Mouse (Mus musculus): Measurements from ENCODE around the gene Ankfn1. TPM values are rescaled to one million over a fixed set of nuclear protein-coding genes. Genes with fewer than 3 reads are reported as not detected.
A peak's percentile ranks its signal among the peaks of the same experiment; 100 is the strongest.

The Ankfn1 gene
- polyA plus RNA-seq, 1 experiment from 2014 or later = 4.4 TPM

DNA sequence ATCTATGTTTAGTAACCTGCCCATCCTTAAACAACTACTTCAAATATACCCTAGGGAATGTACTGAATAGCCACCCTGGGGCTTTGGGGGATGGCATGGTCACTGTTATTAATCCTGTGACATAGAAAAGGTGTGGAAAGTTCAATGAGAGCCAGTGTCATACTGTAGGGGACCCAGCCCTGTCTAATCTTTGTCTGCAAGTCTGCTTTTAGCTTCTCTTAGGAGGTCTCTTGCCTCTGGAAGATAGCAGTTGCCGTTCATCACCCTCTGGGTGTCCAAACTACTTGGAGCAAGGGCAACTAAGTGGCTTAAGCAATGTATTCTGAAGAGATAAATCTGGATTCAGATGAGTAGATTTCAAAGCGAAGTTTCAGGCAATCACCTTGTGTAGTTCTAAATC lies 357.6 kb downstream of the Ankfn1 start:
- 90% methylated on average over 2 of the region's 2 CpGs for WGBS
- Histone ChIP-seq H3K36me3 (ENCODE audit: control insufficient read depth, insufficient read depth, low read length) (no peaks in the 10 kb centered on the region), H3K4me2 (ENCODE audit: low read depth, low read length, severe bottlenecking) (no peak overlapping the region), H3K9me3 (ENCODE audit: control insufficient read depth, low read length) (no peaks in the 10 kb centered on the region), H3K27me3 (ENCODE audit: control insufficient read depth, insufficient read depth, low read length) (no peaks in the 10 kb centered on the region), H3K9ac (ENCODE audit: low read length) (no peak overlapping the region), H3K4me3 (ENCODE audit: low read depth, low read length) (no peak overlapping the region), H3K4me1 (replicated peaks; ENCODE audit: control insufficient read depth, insufficient read depth, low read length) (no peaks in the 10 kb centered on the region), H3K27ac (ENCODE audit: low read depth, low read length) (no peak overlapping the region)
- ATAC-seq (replicated peaks; ENCODE audit: low FRiP score) (no peak), DNase-seq (ENCODE audit: low spot score) (no peak)

GRCm38 (mm10) chr11:89418644-89419043 lies 358.8 kb downstream of the Ankfn1 start:
- Histone ChIP-seq H3K27me3 (ENCODE audit: control insufficient read depth, insufficient read depth, low read length) (no peaks in the 10 kb centered on the region), H3K9ac (ENCODE audit: low read length) (no peak overlapping the region), H3K9me3 (ENCODE audit: control insufficient read depth, low read length) (no peaks in the 10 kb centered on the region), H3K27ac (ENCODE audit: low read depth, low read length) (no peak overlapping the region), H3K4me1 (replicated peaks; ENCODE audit: control insufficient read depth, insufficient read depth, low read length) (no peaks in the 10 kb centered on the region), H3K4me3 (ENCODE audit: low read depth, low read length) (no peak overlapping the region), H3K4me2 (ENCODE audit: low read depth, low read length, severe bottlenecking) (no peak overlapping the region), H3K36me3 (ENCODE audit: control insufficient read depth, insufficient read depth, low read length) (no peaks in the 10 kb centered on the region)
- no peak for DNase-seq (ENCODE audit: low spot score)
- 85% methylated on average over 12 of the region's 12 CpGs for WGBS
- no peak for ATAC-seq (replicated peaks; ENCODE audit: low FRiP score)

DNA sequence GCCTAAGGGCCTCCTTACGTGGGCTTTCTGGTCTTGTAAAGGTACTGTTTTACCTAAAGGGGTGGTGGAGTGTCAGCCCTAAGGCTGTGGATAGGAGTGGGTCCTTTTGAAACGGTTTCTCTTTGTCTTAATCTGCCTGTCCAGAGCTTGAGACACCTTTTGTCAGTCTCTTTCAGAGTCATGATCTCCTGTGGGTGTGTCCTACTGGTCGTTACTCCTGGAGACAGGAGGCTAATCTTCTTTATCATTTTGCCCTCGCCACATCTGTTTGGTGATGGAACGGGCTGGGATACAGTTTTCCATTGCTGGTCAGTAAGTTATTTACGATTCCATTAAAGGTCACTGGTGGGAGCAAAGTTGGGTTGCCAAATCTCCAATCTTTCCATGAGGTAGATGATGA lies 360.7 kb downstream of the Ankfn1 start:
- H3K27ac ChIP-seq (ENCODE audit: low read depth, low read length) = no peak overlapping the region
- H3K9me3 ChIP-seq (ENCODE audit: control insufficient read depth, low read length) = no peaks in the 10 kb centered on the region
- ATAC-seq (replicated peaks; ENCODE audit: low FRiP score) (no peak), DNase-seq (ENCODE audit: low spot score) (no peak)
- H3K4me2 ChIP-seq (ENCODE audit: low read depth, low read length, severe bottlenecking) = no peak overlapping the region
- H3K9ac ChIP-seq (ENCODE audit: low read length) = no peak overlapping the region
- no peaks in the 10 kb centered on the region for H3K27me3 ChIP-seq (ENCODE audit: control insufficient read depth, insufficient read depth, low read length)
- no peak overlapping the region for H3K4me3 ChIP-seq (ENCODE audit: low read depth, low read length)
- 55% methylated on average over 6 of the region's 6 CpGs for WGBS
- no peaks in the 10 kb centered on the region for H3K36me3 ChIP-seq (ENCODE audit: control insufficient read depth, insufficient read depth, low read length)
- H3K4me1 ChIP-seq (replicated peaks; ENCODE audit: control insufficient read depth, insufficient read depth, low read length) = no peaks in the 10 kb centered on the region

GRCm38 (mm10) chr11:89408774-89409173 lies 368.7 kb downstream of the Ankfn1 start:
- no peak overlapping the region for H3K9ac ChIP-seq (ENCODE audit: low read length)
- no peak for DNase-seq (ENCODE audit: low spot score)
- no peaks in the 10 kb centered on the region for H3K4me1 ChIP-seq (replicated peaks; ENCODE audit: control insufficient read depth, insufficient read depth, low read length)
- WGBS = 97% methylated on average over 6 of the region's 6 CpGs
- no peaks in the 10 kb centered on the region for H3K9me3 ChIP-seq (ENCODE audit: control insufficient read depth, low read length)
- no peak overlapping the region for H3K4me3 ChIP-seq (ENCODE audit: low read depth, low read length)
- ATAC-seq (replicated peaks; ENCODE audit: low FRiP score) = no peak
- no peaks in the 10 kb centered on the region for H3K27me3 ChIP-seq (ENCODE audit: control insufficient read depth, insufficient read depth, low read length)
- no peak overlapping the region for H3K4me2 ChIP-seq (ENCODE audit: low read depth, low read length, severe bottlenecking)
- H3K36me3 ChIP-seq (ENCODE audit: control insufficient read depth, insufficient read depth, low read length) = no peaks in the 10 kb centered on the region
- H3K27ac ChIP-seq (ENCODE audit: low read depth, low read length) = no peak overlapping the region

DNA sequence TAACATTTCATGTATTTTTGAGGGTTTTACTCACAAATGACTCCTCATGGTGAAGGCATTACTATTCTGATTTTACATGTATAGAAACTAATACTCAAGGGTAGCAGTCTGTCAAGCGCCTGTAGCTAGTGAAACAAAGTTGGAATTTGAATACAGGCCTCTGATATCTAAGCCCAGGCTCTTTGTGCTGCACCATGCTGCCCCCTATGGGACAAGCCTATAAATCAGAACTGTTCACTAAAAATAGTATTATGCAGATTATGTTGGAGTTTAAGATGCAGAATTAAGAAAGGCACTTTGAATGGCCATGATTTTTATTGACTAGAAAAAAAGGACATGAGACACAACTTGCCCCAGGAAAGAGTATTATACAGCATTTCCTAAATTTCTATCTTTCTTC lies 373.0 kb downstream of the Ankfn1 start:
- H3K36me3 ChIP-seq (ENCODE audit: control insufficient read depth, insufficient read depth, low read length) = no peaks in the 10 kb centered on the region
- H3K4me1 ChIP-seq (replicated peaks; ENCODE audit: control insufficient read depth, insufficient read depth, low read length) = no peaks in the 10 kb centered on the region
- H3K4me2 ChIP-seq (ENCODE audit: low read depth, low read length, severe bottlenecking) = no peak overlapping the region
- no peaks in the 10 kb centered on the region for H3K9me3 ChIP-seq (ENCODE audit: control insufficient read depth, low read length)
- H3K4me3 ChIP-seq (ENCODE audit: low read depth, low read length) = no peak overlapping the region
- ATAC-seq (replicated peaks; ENCODE audit: low FRiP score) = no peak
- H3K27ac ChIP-seq (ENCODE audit: low read depth, low read length) = no peak overlapping the region
- DNase-seq (ENCODE audit: low spot score) = no peak
- no peaks in the 10 kb centered on the region for H3K27me3 ChIP-seq (ENCODE audit: control insufficient read depth, insufficient read depth, low read length)
- H3K9ac ChIP-seq (ENCODE audit: low read length) = no peak overlapping the region
- 85% methylated on average over 1 of the region's 1 CpGs for WGBS

DNA sequence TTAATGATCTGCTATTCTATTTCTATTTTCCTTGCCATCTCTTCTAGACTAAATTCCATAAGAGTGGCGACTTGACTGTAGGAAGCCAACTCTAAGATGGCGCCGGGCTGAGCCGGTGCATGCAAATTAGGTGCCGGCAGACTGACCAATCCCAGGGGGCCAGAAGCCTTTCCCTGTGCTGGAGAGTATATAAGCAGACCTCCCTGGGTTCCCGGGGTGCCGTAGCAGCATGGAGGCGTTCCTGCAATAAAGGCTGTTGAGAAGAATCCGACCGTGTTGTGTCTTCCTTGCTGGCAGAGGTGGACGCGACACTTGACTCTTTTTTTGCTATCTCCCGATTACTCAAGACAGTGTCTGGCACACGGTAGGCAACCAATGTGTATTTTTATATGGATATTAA lies 374.0 kb downstream of the Ankfn1 start:
- ATAC-seq (replicated peaks; ENCODE audit: low FRiP score) (no peak), DNase-seq (ENCODE audit: low spot score) (no peak)
- no peak overlapping the region for H3K27ac ChIP-seq (ENCODE audit: low read depth, low read length)
- H3K27me3 ChIP-seq (ENCODE audit: control insufficient read depth, insufficient read depth, low read length) = no peaks in the 10 kb centered on the region
- 94% methylated on average over 14 of the region's 14 CpGs for WGBS
- no peaks in the 10 kb centered on the region for H3K4me1 ChIP-seq (replicated peaks; ENCODE audit: control insufficient read depth, insufficient read depth, low read length)
- no peaks in the 10 kb centered on the region for H3K9me3 ChIP-seq (ENCODE audit: control insufficient read depth, low read length)
- no peaks in the 10 kb centered on the region for H3K36me3 ChIP-seq (ENCODE audit: control insufficient read depth, insufficient read depth, low read length)
- H3K4me3 ChIP-seq (ENCODE audit: low read depth, low read length) = no peak overlapping the region
- no peak overlapping the region for H3K9ac ChIP-seq (ENCODE audit: low read length)
- no peak overlapping the region for H3K4me2 ChIP-seq (ENCODE audit: low read depth, low read length, severe bottlenecking)

GRCm38 (mm10) chr11:89388851-89389250 lies 388.6 kb downstream of the Ankfn1 start:
- WGBS = 86% methylated on average over 2 of the region's 2 CpGs

DNA sequence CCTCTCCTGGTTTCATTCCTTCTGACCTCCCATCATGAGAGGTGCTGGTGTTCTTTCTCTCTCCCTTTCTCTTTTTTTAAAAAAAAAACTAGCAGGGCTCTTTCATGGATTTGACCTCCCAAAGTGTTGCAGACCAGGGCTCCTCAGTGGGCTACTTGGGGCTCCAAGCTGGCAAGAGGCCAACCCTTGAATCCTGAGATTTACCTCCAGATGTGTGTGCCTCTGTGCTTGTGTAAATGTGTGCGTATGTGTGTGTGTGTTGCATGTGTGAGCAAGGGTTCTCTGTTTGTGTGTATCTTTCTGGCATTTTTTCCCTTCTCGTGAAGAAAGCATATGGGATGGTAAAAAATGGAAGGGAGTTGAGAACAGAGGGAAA lies 394.8 kb downstream of the Ankfn1 start:
- peak; percentile 61 for ATAC-seq (replicated peaks; ENCODE audit: low FRiP score)
- H3K4me3 ChIP-seq (ENCODE audit: low read depth, low read length) = no peak overlapping the region
- no peak for DNase-seq (ENCODE audit: low spot score)

More at GRCm38 (mm10) chr11:89388851-89389250, 388.6 kb downstream of the Ankfn1 start:
- Histone ChIP-seq H3K27me3 (ENCODE audit: control insufficient read depth, insufficient read depth, low read length) (no peaks in the 10 kb centered on the region), H3K9ac (ENCODE audit: low read length) (no peak overlapping the region), H3K4me2 (ENCODE audit: low read depth, low read length, severe bottlenecking) (no peak overlapping the region), H3K36me3 (ENCODE audit: control insufficient read depth, insufficient read depth, low read length) (no peaks in the 10 kb centered on the region), H3K27ac (ENCODE audit: low read depth, low read length) (no peak overlapping the region), H3K4me1 (replicated peaks; ENCODE audit: control insufficient read depth, insufficient read depth, low read length) (no peaks in the 10 kb centered on the region), H3K4me3 (ENCODE audit: low read depth, low read length) (no peak overlapping the region), H3K9me3 (ENCODE audit: control insufficient read depth, low read length) (no peaks in the 10 kb centered on the region)
- DNase-seq (ENCODE audit: low spot score) (no peak), ATAC-seq (replicated peaks; ENCODE audit: low FRiP score) (no peak)

GRCm38 (mm10) chr11:89381782-89382633 lies 395.4 kb downstream of the Ankfn1 start:
- Histone ChIP-seq H3K4me1 (replicated peaks; ENCODE audit: control insufficient read depth, insufficient read depth, low read length) (peaks cover 8% of the 10 kb centered on the region; the same call in 1 of the 2 replicates), H3K9me3 (ENCODE audit: control insufficient read depth, low read length) (no peaks in the 10 kb centered on the region), H3K4me3 (ENCODE audit: low read depth, low read length) (no peak overlapping the region), H3K4me2 (ENCODE audit: low read depth, low read length, severe bottlenecking) (peak overlapping the region; percentile 9; the same call in 1 of the 2 replicates), H3K36me3 (ENCODE audit: control insufficient read depth, insufficient read depth, low read length) (no peaks in the 10 kb centered on the region), H3K27ac (ENCODE audit: low read depth, low read length) (peak overlapping the region; percentile 51), H3K27me3 (ENCODE audit: control insufficient read depth, insufficient read depth, low read length) (no peaks in the 10 kb centered on the region), H3K9ac (ENCODE audit: low read length) (no peak overlapping the region)
- ATAC-seq (replicated peaks; ENCODE audit: low FRiP score) = peak; percentile 84
- peak; percentile 71 for DNase-seq (ENCODE audit: low spot score)
- WGBS = 8% methylated on average over 8 of the region's 8 CpGs

More for the DNA sequence above, 394.8 kb downstream of the Ankfn1 start:
- Histone ChIP-seq H3K36me3 (ENCODE audit: control insufficient read depth, insufficient read depth, low read length) (no peaks in the 10 kb centered on the region), H3K27me3 (ENCODE audit: control insufficient read depth, insufficient read depth, low read length) (no peaks in the 10 kb centered on the region), H3K9ac (ENCODE audit: low read length) (no peak overlapping the region), H3K27ac (ENCODE audit: low read depth, low read length) (peak overlapping the region; percentile 51), H3K4me2 (ENCODE audit: low read depth, low read length, severe bottlenecking) (peak overlapping the region; percentile 9), H3K4me1 (replicated peaks; ENCODE audit: control insufficient read depth, insufficient read depth, low read length) (peaks cover 8% of the 10 kb centered on the region; the same call in 1 of the 2 replicates), H3K9me3 (ENCODE audit: control insufficient read depth, low read length) (no peaks in the 10 kb centered on the region)
- WGBS = 68% methylated on average over 2 of the region's 2 CpGs
